Mouse (Mus musculus) MEL (cell line): ENCODE data around the gene Macrod2. TPM values are rescaled to one million over a fixed set of nuclear protein-coding genes. Genes with fewer than 3 reads are reported as not detected.

ENCODE experiments used
- DNase-seq: peaks from one replicate; pipeline ENCODE4 v3.0.0; 2011; ENCODE audit warnings: low read depth, low spot score
- H3K27ac ChIP-seq: 2 replicates; pipeline ENCODE4 v1.5.1; 2012; ENCODE audit warnings: low read depth, mild to moderate bottlenecking, control low read depth, low read length, moderate library complexity; ENCODE audit not compliant: control insufficient read depth
- H3K27me3 ChIP-seq, 2 experiments: fragments of 150-350 bp in 1 of 2; sonication (generic) in 1 of 2; 2 replicates each; pipeline ENCODE4 v1.6.1; 2012; ENCODE audit warnings: low read length in 2 of 2, mild to moderate bottlenecking in 2 of 2, improper control_type of control experiment in 1 of 2, moderate library complexity in 1 of 2; ENCODE audit not compliant: insufficient read depth in 2 of 2, control insufficient read depth in 1 of 2
- H3K36me3 ChIP-seq, 2 experiments: 2 replicates each; pipeline ENCODE4 v1.6.1; 2012 to 2014; ENCODE audit warnings: low read length in 2 of 2, improper control_type of control experiment in 1 of 2, inconsistent platforms in 1 of 2, mild to moderate bottlenecking in 1 of 2; ENCODE audit not compliant: insufficient read depth in 2 of 2, control insufficient read depth in 1 of 2
- H3K4me1 ChIP-seq, 2 experiments: fragments of 150-350 bp in 1 of 2; sonication (generic) in 1 of 2; 2 replicates each; pipeline ENCODE4 v1.6.1; 2012; ENCODE audit warnings: low read length in 2 of 2, improper control_type of control experiment in 1 of 2, mild to moderate bottlenecking in 1 of 2; ENCODE audit not compliant: insufficient read depth in 2 of 2, control insufficient read depth in 1 of 2
- H3K4me3 ChIP-seq, 2 experiments: fragments of 150-350 bp in 1 of 2; sonication (generic) in 1 of 2; 2 replicates each; pipeline ENCODE4 v1.5.1; 2012; ENCODE audit warnings: low read depth in 2 of 2, low read length in 2 of 2, mild to moderate bottlenecking in 2 of 2, moderate library complexity in 2 of 2, control low read depth in 1 of 2, improper control_type of control experiment in 1 of 2; ENCODE audit not compliant: control insufficient read depth in 1 of 2, insufficient read depth in 1 of 2
- H3K79me2 ChIP-seq: 2 replicates; pipeline ENCODE4 v1.6.1; 2012; ENCODE audit warnings: mild to moderate bottlenecking, low read length, moderate library complexity; ENCODE audit not compliant: control insufficient read depth, poor library complexity, insufficient read depth
- H3K9ac ChIP-seq: 2 replicates; pipeline ENCODE4 v1.6.1; 2012; ENCODE audit warnings: low read depth, mild to moderate bottlenecking, control low read depth, low read length, moderate library complexity; ENCODE audit not compliant: control insufficient read depth, poor library complexity, severe bottlenecking
- H3K9me3 ChIP-seq: fragments of 150-350 bp; sonication (generic); replicated peaks from 2 replicates; pipeline ENCODE4 v1.6.1; 2012; ENCODE audit warnings: mild to moderate bottlenecking, low read length, improper control_type of control experiment, moderate library complexity; ENCODE audit not compliant: insufficient read depth
- BHLHE40 ChIP-seq: IDR thresholded peaks from 2 replicates; pipeline ENCODE4 v1.6.1; 2012; ENCODE audit warnings: low read depth, mild to moderate bottlenecking, inconsistent platforms, low read length, improper control_type of control experiment, borderline replicate concordance
- CHD1 ChIP-seq: IDR thresholded peaks from 2 replicates; pipeline ENCODE4 v1.6.1; 2012; ENCODE audit warnings: low read depth, mild to moderate bottlenecking, inconsistent platforms, low read length, improper control_type of control experiment
- CHD2 ChIP-seq: IDR thresholded peaks from 2 replicates; pipeline ENCODE4 v1.6.1; 2011; ENCODE audit warnings: low read length, improper control_type of control experiment
- ELF1 ChIP-seq: IDR thresholded peaks from 2 replicates; pipeline ENCODE4 v1.6.1; 2014; ENCODE audit warnings: low read depth, mild to moderate bottlenecking, inconsistent platforms, low read length, improper control_type of control experiment, moderate library complexity
- GABPA ChIP-seq: IDR thresholded peaks from 2 replicates; pipeline ENCODE4 v1.6.1; 2012; ENCODE audit warnings: low read depth, mild to moderate bottlenecking, inconsistent platforms, low read length, improper control_type of control experiment, moderate library complexity
- GATA1 ChIP-seq: IDR thresholded peaks from 2 replicates; pipeline ENCODE4 v1.6.1; 2011; ENCODE audit warnings: low read depth, low read length, improper control_type of control experiment
- HCFC1 ChIP-seq: IDR thresholded peaks from 2 replicates; pipeline ENCODE4 v1.6.1; 2012; ENCODE audit warnings: low read depth, mild to moderate bottlenecking, inconsistent platforms, low read length, improper control_type of control experiment, moderate library complexity
- KAT2A ChIP-seq: conservative IDR thresholded peaks from 2 replicates; pipeline ENCODE4 v1.6.1; 2012; ENCODE audit warnings: low read depth, low read length, improper control_type of control experiment, inconsistent platforms
- MAFK ChIP-seq: IDR thresholded peaks from 2 replicates; pipeline ENCODE4 v1.6.1; 2011; ENCODE audit warnings: low read depth, mild to moderate bottlenecking, low read length, improper control_type of control experiment, borderline replicate concordance
- MEF2A ChIP-seq: IDR thresholded peaks from 2 replicates; pipeline ENCODE4 v1.6.1; 2014; ENCODE audit warnings: low read depth, mild to moderate bottlenecking, inconsistent platforms, low read length, improper control_type of control experiment; ENCODE audit not compliant: poor library complexity, insufficient replicate concordance, severe bottlenecking; ENCODE audit errors: extremely low read depth
- MXI1 ChIP-seq: IDR thresholded peaks from 2 replicates; pipeline ENCODE4 v1.6.1; 2011; ENCODE audit warnings: mild to moderate bottlenecking, low read depth, low read length, improper control_type of control experiment
- MYB ChIP-seq: IDR thresholded peaks from 2 replicates; pipeline ENCODE4 v1.6.1; 2011; ENCODE audit warnings: mild to moderate bottlenecking, low read depth, low read length, improper control_type of control experiment
- NELFE ChIP-seq: IDR thresholded peaks from 2 replicates; pipeline ENCODE4 v1.6.1; 2011; ENCODE audit warnings: low read depth, low read length, improper control_type of control experiment
- NRF1 ChIP-seq: IDR thresholded peaks from 2 replicates; pipeline ENCODE4 v1.6.1; 2014; ENCODE audit warnings: low read depth, mild to moderate bottlenecking, inconsistent platforms, low read length, improper control_type of control experiment, moderate library complexity; ENCODE audit not compliant: poor library complexity, insufficient read depth, severe bottlenecking
- POLR2AphosphoS2 ChIP-seq: IDR thresholded peaks from 2 replicates; pipeline ENCODE4 v1.6.1; 2011; ENCODE audit warnings: low read length, improper control_type of control experiment
- POLR2AphosphoS5 ChIP-seq: IDR thresholded peaks from 2 replicates; pipeline ENCODE4 v1.6.1; 2012; ENCODE audit warnings: low read depth, borderline replicate concordance, mild to moderate bottlenecking, inconsistent platforms, low read length, moderate library complexity, mixed read lengths
- RCOR1 ChIP-seq: IDR thresholded peaks from 2 replicates; pipeline ENCODE4 v1.6.1; 2012; ENCODE audit warnings: low read depth, mild to moderate bottlenecking, inconsistent platforms, low read length, improper control_type of control experiment
- SIN3A ChIP-seq: IDR thresholded peaks from 2 replicates; pipeline ENCODE4 v1.6.1; 2012; ENCODE audit warnings: low read length, improper control_type of control experiment, inconsistent platforms
- TCF12 ChIP-seq: IDR thresholded peaks from 2 replicates; pipeline ENCODE4 v1.6.1; 2014; ENCODE audit warnings: low read depth, mild to moderate bottlenecking, inconsistent platforms, low read length, improper control_type of control experiment, moderate library complexity
- USF1 ChIP-seq: IDR thresholded peaks from 2 replicates; pipeline ENCODE4 v1.6.1; 2014; ENCODE audit warnings: low read depth, mild to moderate bottlenecking, inconsistent platforms, low read length, improper control_type of control experiment, moderate library complexity
- USF2 ChIP-seq, 2 experiments: IDR thresholded peaks; 2 replicates each; pipeline ENCODE4 v1.6.1; 2011 to 2012; ENCODE audit warnings: improper control_type of control experiment in 2 of 2, low read length in 2 of 2, borderline replicate concordance in 1 of 2, inconsistent platforms in 1 of 2, low read depth in 1 of 2, mild to moderate bottlenecking in 1 of 2; ENCODE audit not compliant: insufficient read depth in 1 of 2
- ZC3H11A ChIP-seq: IDR thresholded peaks from 2 replicates; pipeline ENCODE4 v1.6.1; 2012; ENCODE audit warnings: low read depth, mild to moderate bottlenecking, inconsistent platforms, low read length, improper control_type of control experiment
- polyA plus RNA-seq, 2 experiments: library from polyadenylated mRNA; stranded (reverse) in 1 of 2; unstranded in 1 of 2; fragments of >175 nt in 1 of 2; fragments of >200 nt in 1 of 2; gene quantifications; 2 replicates each; pipeline versions ENCODE4 v1.2.1 to v1.2.4; 2012; ENCODE audit warnings: low replicate concordance in 2 of 2, low read depth in 1 of 2; ENCODE audit not compliant: insufficient read length in 2 of 2, insufficient read depth in 1 of 2, missing spikeins in 1 of 2
- total RNA-seq: library from RNA; depleted of rRNA; stranded (reverse); fragments of 300-350 nt; gene quantifications from 2 replicates; pipeline ENCODE4 v1.2.3, GENCODE M21; 2012

Macrod2 gene
- total and polyA plus RNA-seq, 3 experiments, result not detected

- Histone ChIP-seq H3K9me3 (no peaks in the 10 kb centered on the region), H3K27ac (no peak overlapping the region), H3K4me1 (no peaks in the 10 kb centered on the region), H3K79me2 (no peaks in the 10 kb centered on the region), H3K27me3 (no peaks in the 10 kb centered on the region), H3K9ac (no peak overlapping the region), H3K4me3 (no peak overlapping the region), H3K36me3 (no peaks in the 10 kb centered on the region)
- DNase-seq, result no peak
- TF ChIP-seq BHLHE40, result no peak
Measured at GRCm38 (mm10) chr2:141211346-141211745, 816.2 kb downstream of the Macrod2 start.

GRCm38 (mm10) chr2:141212291-141212690 is 817.2 kb downstream of the Macrod2 start:
- H3K79me2 ChIP-seq, result no peaks in the 10 kb centered on the region
- H3K9ac ChIP-seq, result no peak overlapping the region
- H3K27ac ChIP-seq, result no peak overlapping the region
- H3K27me3 ChIP-seq, result no peaks in the 10 kb centered on the region
- TF ChIP-seq TCF12 (no peak), MEF2A (no peak), NELFE (no peak), MAFK (no peak), USF2 (IDR thresholded peaks at IDR 0.05; ENCODE audit: borderline replicate concordance in 1 of 2, insufficient read depth in 1 of 2, low read depth in 1 of 2, low read length in 2 of 2) (no peak), GABPA (no peak), NRF1 (no peak), POLR2AphosphoS2 (no peak), CHD1 (no peak)
- H3K36me3 ChIP-seq, result no peaks in the 10 kb centered on the region
- H3K4me3 ChIP-seq, result no peak overlapping the region
- H3K9me3 ChIP-seq, result no peaks in the 10 kb centered on the region
- no peaks in the 10 kb centered on the region for H3K4me1 ChIP-seq
- no peak for DNase-seq

GRCm38 (mm10) chr2:141217490-141217889 is 822.4 kb downstream of the Macrod2 start:
- TF ChIP-seq SIN3A, result no peak
- no peak for TF ChIP-seq MXI1
- no peak for TF ChIP-seq HCFC1
- no peak for TF ChIP-seq KAT2A
- TF ChIP-seq POLR2AphosphoS5, result no peak
- no peak for TF ChIP-seq RCOR1
- TF ChIP-seq CHD2, result no peak
- TF ChIP-seq NRF1, result no peak
- no peak for TF ChIP-seq USF1
- TF ChIP-seq ELF1, result no peak
- no peak for TF ChIP-seq GATA1
- no peak for TF ChIP-seq ZC3H11A
- TF ChIP-seq MYB, result no peak
- no peak for DNase-seq
- H3K27ac ChIP-seq, result no peak overlapping the region
- H3K79me2 ChIP-seq, result no peaks in the 10 kb centered on the region
- no peaks in the 10 kb centered on the region for H3K4me1 ChIP-seq
- H3K4me3 ChIP-seq, result no peak overlapping the region
- no peaks in the 10 kb centered on the region for H3K36me3 ChIP-seq
- no peak overlapping the region for H3K9ac ChIP-seq
- no peaks in the 10 kb centered on the region for H3K27me3 ChIP-seq
- no peaks in the 10 kb centered on the region for H3K9me3 ChIP-seq
